9 mouse cellular contexts compared by ENCODE assay signal in genomic region chr5:122176398-122176797, GRCm38 (mm10). TPM values are rescaled to one million over a fixed set of nuclear protein-coding genes. Genes with fewer than 3 reads are reported as not detected.
DNase-seq lines count a peak whose midpoint lies in the region; ATAC-seq and TF ChIP-seq lines count a peak whose summit lies in the region.
"Had no signal": no experiment of that assay in that cellular context is flagged by ENCODE, and none has a peak within 500 bp of the region (broad histone marks: within the 10 kb centered on the region; RNA-seq: fewer than 3 reads in every experiment).

No protein-coding gene starts in this region.

- ATAC-seq in G1E (ENCODE audit: extremely low read depth, insufficient number of reproducible peaks, low FRiP score, poor library complexity, severe bottlenecking), result peak; percentile 28; the same call in 1 of the 2 replicates
- peak; percentile 66; the same call in 1 of the 2 replicates for ATAC-seq in heart, embryonic 15.5 days (replicated peaks; ENCODE audit: insufficient number of reproducible peaks, insufficient read depth, low FRiP score, low read depth)
- no peak for ATAC-seq in neural tube, embryonic 11.5 days (ENCODE audit: insufficient read depth, low FRiP score, low TSS enrichment)

- H3K36me3 ChIP-seq in kidney, adult 2 months (ENCODE audit: control insufficient read depth, insufficient read depth, low read length), result peaks cover 3% of the 10 kb centered on the region; the same call in 1 of the 2 replicates
- peaks cover 53% of the 10 kb centered on the region for H3K36me3 ChIP-seq in G1E (replicated peaks)
- H3K36me3 ChIP-seq in heart, embryonic 15.5 days, result peaks cover 36% of the 10 kb centered on the region
- peaks cover 27% of the 10 kb centered on the region for H3K36me3 ChIP-seq in liver, adult 2 months (ENCODE audit: control insufficient read depth, insufficient read depth, low read length)
- peaks cover 12% of the 10 kb centered on the region for H3K36me3 ChIP-seq in neural tube, embryonic 11.5 days (ENCODE audit: control insufficient read depth, insufficient read depth, low read length)

- no peak overlapping the region for H3K4me2 ChIP-seq in heart, embryonic 15.5 days
- H3K4me2 ChIP-seq in neural tube, embryonic 11.5 days (ENCODE audit: low read depth), result no peak overlapping the region
- H3K4me2 ChIP-seq: neural tube, embryonic 13.5 days had no signal

- no peak overlapping the region for H3K9ac ChIP-seq in heart, embryonic 15.5 days
- no peak overlapping the region for H3K9ac ChIP-seq in liver, adult 2 months (ENCODE audit: low read depth, low read length)
- H3K9ac ChIP-seq in neural tube, embryonic 11.5 days (ENCODE audit: low read length), result no peak overlapping the region
- H3K9ac ChIP-seq: neural tube, embryonic 13.5 days had no signal

- no peak overlapping the region for H3K4me3 ChIP-seq in kidney, adult 2 months (ENCODE audit: insufficient read depth, low read depth, low read length)
- H3K4me3 ChIP-seq in G1E (ENCODE audit: low read depth, low read length), result no peak overlapping the region
- H3K4me3 ChIP-seq in heart, embryonic 15.5 days, result no peak overlapping the region
- H3K4me3 ChIP-seq in liver, adult 2 months (ENCODE audit: insufficient read depth, low read depth, low read length), result no peak overlapping the region
- H3K4me3 ChIP-seq in neural tube, embryonic 11.5 days (ENCODE audit: low read depth, low read length), result no peak overlapping the region
- H3K4me3 ChIP-seq: neural tube, embryonic 13.5 days had no signal

- H3K27ac ChIP-seq in kidney, adult 2 months (ENCODE audit: insufficient read depth, low read depth, low read length), result no peak overlapping the region
- no peak overlapping the region for H3K27ac ChIP-seq in heart, embryonic 15.5 days
- no peak overlapping the region for H3K27ac ChIP-seq in liver, adult 2 months (replicated peaks; ENCODE audit: insufficient read depth, low read depth, low read length)
- H3K27ac ChIP-seq in neural tube, embryonic 11.5 days (ENCODE audit: low read depth, low read length), result no peak overlapping the region
- H3K27ac ChIP-seq: neural tube, embryonic 13.5 days had no signal

- no peaks in the 10 kb centered on the region for H3K79me2 ChIP-seq in liver, adult 2 months (ENCODE audit: control insufficient read depth, insufficient read depth, low read length)

- no peaks in the 10 kb centered on the region for H3K9me3 ChIP-seq in G1E (replicated peaks)
- H3K9me3 ChIP-seq in heart, embryonic 15.5 days (replicated peaks), result no peaks in the 10 kb centered on the region
- no peaks in the 10 kb centered on the region for H3K9me3 ChIP-seq in neural tube, embryonic 11.5 days (ENCODE audit: control insufficient read depth, low read length)
- H3K9me3 ChIP-seq: neural tube, embryonic 13.5 days had no signal

- H3K27me3 ChIP-seq in kidney, adult 2 months (replicated peaks; ENCODE audit: control insufficient read depth, insufficient read depth, low read length), result no peaks in the 10 kb centered on the region
- no peaks in the 10 kb centered on the region for H3K27me3 ChIP-seq in G1E (ENCODE audit: insufficient read depth, low read length)
- no peaks in the 10 kb centered on the region for H3K27me3 ChIP-seq in heart, embryonic 15.5 days
- H3K27me3 ChIP-seq in liver, adult 2 months (ENCODE audit: control insufficient read depth, insufficient read depth, low read length), result no peaks in the 10 kb centered on the region
- no peaks in the 10 kb centered on the region for H3K27me3 ChIP-seq in neural tube, embryonic 11.5 days (ENCODE audit: control insufficient read depth, insufficient read depth, low read length)
- H3K27me3 ChIP-seq: neural tube, embryonic 13.5 days had no signal

- no peaks in the 10 kb centered on the region for H3K4me1 ChIP-seq in kidney, adult 2 months (ENCODE audit: control insufficient read depth, insufficient read depth, low read length)
- peaks cover 16% of the 10 kb centered on the region for H3K4me1 ChIP-seq in G1E (ENCODE audit: insufficient read depth, low read depth, low read length)
- no peaks in the 10 kb centered on the region for H3K4me1 ChIP-seq in heart, embryonic 15.5 days (replicated peaks)
- H3K4me1 ChIP-seq in liver, adult 2 months (ENCODE audit: control insufficient read depth, insufficient read depth, low read length), result no peaks in the 10 kb centered on the region
- H3K4me1 ChIP-seq in neural tube, embryonic 11.5 days (ENCODE audit: control insufficient read depth, insufficient read depth, low read length), result no peaks in the 10 kb centered on the region
- H3K4me1 ChIP-seq: neural tube, embryonic 13.5 days had no signal

- TF ChIP-seq CTCF in kidney, adult 2 months (conservative IDR thresholded peaks at IDR 0.05; ENCODE audit: insufficient read depth, insufficient read length, low read depth, low read length), result peak; percentile 62
- peak; percentile 35; the same call in 1 of the 2 replicates for TF ChIP-seq CTCF in G1E (IDR thresholded peaks at IDR 0.05; ENCODE audit: low read depth, low read length)
- TF ChIP-seq CTCF in liver, adult 2 months (IDR thresholded peaks at IDR 0.05; ENCODE audit: low read depth, low read length), result peak; percentile 68

- intact Hi-C loops in left cerebral cortex, postnatal 25 days (cut with DNase I), result loop anchor here (1.0 kb wide), 1 partner anchor 45 kb away; no protein-coding TSS in a partner anchor

- WGBS in kidney, adult 2 months, result 42% methylated on average over 1 of the region's 1 CpGs
- WGBS in heart, embryonic 15.5 days, result 41% methylated on average over 1 of the region's 1 CpGs
- WGBS in liver, adult 2 months, result 64% methylated on average over 1 of the region's 1 CpGs
- WGBS in neural tube, embryonic 11.5 days, result 53% methylated on average over 1 of the region's 1 CpGs

- TF ChIP-seq POLR2A in kidney, adult 2 months (IDR thresholded peaks at IDR 0.05; ENCODE audit: low read depth, low read length), result no peak
- TF ChIP-seq POLR2A in liver, adult 2 months (IDR thresholded peaks at IDR 0.05; ENCODE audit: extremely low read depth, insufficient read depth, low read length), result no peak

- DNase-seq in kidney, adult 2 months, result peak; percentile 43
- no peak for DNase-seq in kidney, adult 11 months
- DNase-seq in G1E (ENCODE audit: low spot score), result peak; percentile 64
- peak; percentile 60 for DNase-seq in cerebellum, adult 9-11 months
- DNase-seq in liver, adult 2 months (ENCODE audit: extremely low read depth, low read depth, low spot score), result no peak
- peak; percentile 41 for DNase-seq in neural tube, embryonic 11.5 days (ENCODE audit: low spot score)
- DNase-seq in left cerebral cortex, postnatal 25 days (ENCODE audit: low spot score in 2 of 2), result no peak

RNA-seq across cellular contexts. Expression of gene Ppp1cc, which starts 18.3 kb away (rescaled TPM):
- polyA plus RNA-seq in kidney, adult 2 months (2012; rRNA removed), result 75.8 and 91.5 TPM in 2 replicates
- total RNA-seq in G1E (2014; fragmentation: Nextera tagmentation) (269 and 270 TPM in 2 replicates), G1E (2017) (293 and 329 TPM in 2 replicates)
- polyA plus RNA-seq in G1E (2012), result 148 and 214 TPM in 2 replicates
- 198 and 233 TPM in 2 replicates for polyA plus RNA-seq in heart, embryonic 15.5 days (2015; fragmentation: Nextera tagmentation; extraction: Ambion mirVana)
- total RNA-seq in liver, adult 2 months (2014; rRNA removed), result 100 TPM in 2 replicates
- 34.9 and 36.4 TPM in 2 replicates for polyA plus RNA-seq in liver, adult 2 months (2012; rRNA removed)
- polyA plus RNA-seq in neural tube, embryonic 11.5 days (2014; fragmentation: Nextera tagmentation; extraction: Ambion mirVana), result 325 and 339 TPM in 2 replicates
- 100 to 1,000 TPM; 169 to 202 TPM for total RNA-seq in left cerebral cortex, postnatal 25 days (2021)

RNA-seq across cellular contexts. Expression of gene Hvcn1, which starts 30.2 kb away (rescaled TPM):
- 6.4 and 13.1 TPM in 2 replicates for polyA plus RNA-seq in kidney, adult 2 months (2012; rRNA removed)
- 0.24 and 1.6 TPM in 2 replicates for total RNA-seq in G1E (2014; fragmentation: Nextera tagmentation)
- 0.06 and 0.27 TPM in 2 replicates for total RNA-seq in G1E (2017)
- polyA plus RNA-seq in G1E (2012), result 0.20 and 0.27 TPM in 2 replicates
- 2.6 and 4.1 TPM in 2 replicates for polyA plus RNA-seq in heart, embryonic 15.5 days (2015; fragmentation: Nextera tagmentation; extraction: Ambion mirVana)
- 1.5 and 3.0 TPM in 2 replicates for total RNA-seq in liver, adult 2 months (2014; rRNA removed)
- polyA plus RNA-seq in liver, adult 2 months (2012; rRNA removed), result 0.82 and 1.7 TPM in 2 replicates
- polyA plus RNA-seq in neural tube, embryonic 11.5 days (2014; fragmentation: Nextera tagmentation; extraction: Ambion mirVana), result 5.6 and 6.0 TPM in 2 replicates
- 1 to 10 TPM; 1.8 to 3.8 TPM for total RNA-seq in left cerebral cortex, postnatal 25 days (2021)

RNA-seq across cellular contexts. Expression of gene Ccdc63, which starts 35.8 kb away (rescaled TPM):
- 0.09 and 0.14 TPM in 2 replicates for polyA plus RNA-seq in kidney, adult 2 months (2012; rRNA removed)
- total RNA-seq in G1E (2014; fragmentation: Nextera tagmentation), result not detected in 2 replicates
- 0.16 and 0.29 TPM in 2 replicates for total RNA-seq in G1E (2017)
- polyA plus RNA-seq in G1E (2012), result not detected in 2 replicates
- polyA plus RNA-seq in heart, embryonic 15.5 days (2015; fragmentation: Nextera tagmentation; extraction: Ambion mirVana), result 0.16 and 0.42 TPM in 2 replicates
- total RNA-seq in liver, adult 2 months (2014; rRNA removed), result not detected in 2 replicates
- polyA plus RNA-seq in liver, adult 2 months (2012; rRNA removed), result not detected in 2 replicates
- polyA plus RNA-seq in neural tube, embryonic 11.5 days (2014; fragmentation: Nextera tagmentation; extraction: Ambion mirVana), result not detected in 2 replicates
- under 1 TPM; 0.48 to 0.82 TPM for total RNA-seq in left cerebral cortex, postnatal 25 days (2021)

Comparison
In these comparisons a context has a peak if more than half of its experiments do, and no peak if none do; other contexts are left out.
1. DNase-seq: peak in kidney, adult 2 months (single experiment), G1E (single experiment), cerebellum, adult 9-11 months (single experiment) and neural tube, embryonic 11.5 days (single experiment); none in kidney, adult 11 months (single experiment), liver, adult 2 months (single experiment) and left cerebral cortex, postnatal 25 days (0 of 2).
2. Peak in every context shown above with its lines, with median percentiles within 50 percentile points of each other: CTCF ChIP-seq.